Mouse (Mus musculus) forebrain, embryonic 13.5 days (tissue): ENCODE data around the gene Dnah17. TPM values are rescaled to one million over a fixed set of nuclear protein-coding genes. Genes with fewer than 3 reads are reported as not detected.

Source experiments
- ATAC-seq: fragments of 200-750 bp; cut with Nextera tagmentation; 2 replicates; pipeline ENCODE4 v1.8.0; 2017
- H3K27ac ChIP-seq: fragments of 300-500 bp; sonication (generic); 2 replicates; pipeline ENCODE4 v1.5.1; 2015; ENCODE audit warnings: inconsistent platforms, mild to moderate bottlenecking, moderate library complexity
- H3K27me3 ChIP-seq: fragments of 300-500 bp; sonication (generic); 2 replicates; pipeline ENCODE4 v1.6.1; 2015; ENCODE audit warnings: mild to moderate bottlenecking, inconsistent platforms
- H3K36me3 ChIP-seq: fragments of 300-500 bp; sonication (generic); 2 replicates; pipeline ENCODE4 v1.6.1; 2015; ENCODE audit warnings: mild to moderate bottlenecking, inconsistent platforms; ENCODE audit not compliant: poor library complexity, severe bottlenecking
- H3K4me1 ChIP-seq: fragments of 300-500 bp; sonication (generic); 2 replicates; pipeline ENCODE4 v1.6.1; 2015; ENCODE audit warnings: inconsistent platforms
- H3K4me2 ChIP-seq: fragments of 300-500 bp; sonication (generic); 2 replicates; pipeline ENCODE4 v1.6.1; 2015; ENCODE audit warnings: inconsistent platforms, mild to moderate bottlenecking, moderate library complexity
- H3K4me3 ChIP-seq: fragments of 300-500 bp; sonication (generic); 2 replicates; pipeline ENCODE4 v1.5.1; 2015; ENCODE audit warnings: mild to moderate bottlenecking, inconsistent platforms
- H3K9ac ChIP-seq: fragments of 300-500 bp; sonication (generic); 2 replicates; pipeline ENCODE4 v1.6.1; 2015; ENCODE audit warnings: mild to moderate bottlenecking, inconsistent platforms
- H3K9me3 ChIP-seq: fragments of 300-500 bp; sonication (generic); replicated peaks from 2 replicates; pipeline ENCODE4 v1.6.1; 2016; ENCODE audit warnings: inconsistent platforms
- WGBS: fragments of 180-500 bp; shearing (Covaris S2); methylation state at CpG from one replicate; pipeline ENCODE4 v1.1.7; 2015; 5-methylcytosine and 5-hydroxymethylcytosine counted together
- polyA plus RNA-seq: library from polyadenylated mRNA; unstranded; fragments of >200 nt; fragmentation: Nextera tagmentation; extraction: Ambion mirVana; gene quantifications from 2 replicates; pipeline ENCODE4 v1.2.1, GENCODE M21; 2015

Gene Dnah17
- polyA plus RNA-seq, 1 experiment from 2014 or later, result 0.27 TPM

- ATAC-seq, result no peak
- Histone ChIP-seq H3K4me1 (peaks cover 44% of the 10 kb centered on the region), H3K9ac (peak overlapping the region; percentile 96; the same call in 1 of the 2 replicates), H3K36me3 (no peaks in the 10 kb centered on the region), H3K27me3 (no peaks in the 10 kb centered on the region), H3K4me2 (peak overlapping the region; percentile 94), H3K4me3 (peak overlapping the region; percentile 100), H3K27ac (no peak overlapping the region), H3K9me3 (no peaks in the 10 kb centered on the region)
- WGBS, result 77% methylated on average over 4 of the region's 4 CpGs
Measured at GRCm38 (mm10) chr11:117987968-117988367, 142.5 kb downstream of the Dnah17 start.

- Histone ChIP-seq H3K27ac (peak overlapping the region; percentile 46), H3K4me2 (peak overlapping the region; percentile 94), H3K27me3 (no peaks in the 10 kb centered on the region), H3K4me3 (peak overlapping the region; percentile 100), H3K9me3 (no peaks in the 10 kb centered on the region), H3K36me3 (no peaks in the 10 kb centered on the region), H3K4me1 (peaks cover 44% of the 10 kb centered on the region), H3K9ac (peak overlapping the region; percentile 96)
- ATAC-seq, result peak; percentile 74
- 2% methylated on average over 31 of the region's 32 CpGs for WGBS
Measured at GRCm38 (mm10) chr11:117987032-117987451, 143.4 kb downstream of the Dnah17 start.

- peak within 1 kb of the TSS; percentile 94 for H3K4me2 ChIP-seq
- no peaks in the 10 kb centered on the region for H3K9me3 ChIP-seq
- H3K27me3 ChIP-seq, result no peaks in the 10 kb centered on the region
- H3K4me1 ChIP-seq, result peaks cover 40% of the 10 kb centered on the region
- peak within 1 kb of the TSS; percentile 83 for H3K27ac ChIP-seq
- no peaks in the 10 kb centered on the region for H3K36me3 ChIP-seq
- 6% methylated on average over 49 of the region's 51 CpGs for WGBS
- peak within 1 kb of the TSS; percentile 96 for H3K9ac ChIP-seq
- H3K4me3 ChIP-seq, result peak within 1 kb of the TSS; percentile 100
- peak; percentile 96 for ATAC-seq
Measured at GRCm38 (mm10) chr11:117986126-117987031, 144.1 kb downstream of the Dnah17 start, which contains the start of gene Pgs1. Gene Pgs1, plus strand, starts transcription at chr11:117986292.

- Histone ChIP-seq H3K4me1 (peaks cover 22% of the 10 kb centered on the region), H3K36me3 (no peaks in the 10 kb centered on the region), H3K4me3 (no peak overlapping the region), H3K9ac (no peak overlapping the region), H3K9me3 (no peaks in the 10 kb centered on the region), H3K27me3 (no peaks in the 10 kb centered on the region), H3K4me2 (no peak overlapping the region), H3K27ac (no peak overlapping the region)
- 74% methylated on average over 7 of the region's 7 CpGs for WGBS
- ATAC-seq, result no peak
Measured at GRCm38 (mm10) chr11:117983770-117984169, 146.7 kb downstream of the Dnah17 start.

GRCm38 (mm10) chr11:117982426-117982825 is 148.0 kb downstream of the Dnah17 start:
- Histone ChIP-seq H3K36me3 (no peaks in the 10 kb centered on the region), H3K27me3 (no peaks in the 10 kb centered on the region), H3K27ac (no peak overlapping the region), H3K4me1 (peaks cover 11% of the 10 kb centered on the region), H3K4me2 (no peak overlapping the region), H3K9me3 (no peaks in the 10 kb centered on the region), H3K9ac (no peak overlapping the region), H3K4me3 (no peak overlapping the region)
- no peak for ATAC-seq
- WGBS, result 75% methylated on average over 5 of the region's 5 CpGs

- ATAC-seq, result no peak
- peaks cover 24% of the 10 kb centered on the region for H3K4me1 ChIP-seq
- H3K27me3 ChIP-seq, result no peaks in the 10 kb centered on the region
- 81% methylated on average over 7 of the region's 7 CpGs for WGBS
- H3K9me3 ChIP-seq, result no peaks in the 10 kb centered on the region
- H3K36me3 ChIP-seq, result no peaks in the 10 kb centered on the region
- no peak overlapping the region for H3K9ac ChIP-seq
- no peak overlapping the region for H3K27ac ChIP-seq
- H3K4me2 ChIP-seq, result no peak overlapping the region
- no peak overlapping the region for H3K4me3 ChIP-seq
Measured at GRCm38 (mm10) chr11:117979388-117979787, 151.0 kb downstream of the Dnah17 start.

GRCm38 (mm10) chr11:117977694-117978360 is 152.6 kb downstream of the Dnah17 start:
- Histone ChIP-seq H3K36me3 (no peaks in the 10 kb centered on the region), H3K9me3 (no peaks in the 10 kb centered on the region), H3K27me3 (peaks cover 11% of the 10 kb centered on the region; the same call in 1 of the 2 replicates), H3K4me2 (no peak overlapping the region), H3K27ac (no peak overlapping the region), H3K9ac (no peak overlapping the region), H3K4me1 (peaks cover 30% of the 10 kb centered on the region), H3K4me3 (no peak overlapping the region)
- no peak for ATAC-seq
- 55% methylated on average over 5 of the region's 5 CpGs for WGBS

- WGBS, result under 1% methylated on average over 8 of the region's 8 CpGs
- H3K27me3 ChIP-seq, result peaks cover 14% of the 10 kb centered on the region
- H3K36me3 ChIP-seq, result no peaks in the 10 kb centered on the region
- no peak overlapping the region for H3K4me3 ChIP-seq
- peaks cover 30% of the 10 kb centered on the region for H3K4me1 ChIP-seq
- peak overlapping the region; percentile 70 for H3K27ac ChIP-seq
- peak; percentile 62 for ATAC-seq
- H3K9ac ChIP-seq, result peak overlapping the region; percentile 41
- no peaks in the 10 kb centered on the region for H3K9me3 ChIP-seq
- peak overlapping the region; percentile 24 for H3K4me2 ChIP-seq
Measured at GRCm38 (mm10) chr11:117976081-117976582, 154.3 kb downstream of the Dnah17 start.

- H3K9me3 ChIP-seq, result no peaks in the 10 kb centered on the region
- no peaks in the 10 kb centered on the region for H3K36me3 ChIP-seq
- H3K4me1 ChIP-seq, result peaks cover 33% of the 10 kb centered on the region
- 0 out of 2 replicates have a peak overlapping the region, but pooled peaks have one; percentile 41 for H3K9ac ChIP-seq
- H3K4me2 ChIP-seq, result peak overlapping the region; percentile 24
- 1% methylated on average over 18 of the region's 18 CpGs for WGBS
- H3K4me3 ChIP-seq, result no peak overlapping the region
- H3K27ac ChIP-seq, result peak overlapping the region; percentile 70
- peaks cover 14% of the 10 kb centered on the region for H3K27me3 ChIP-seq
- ATAC-seq, result peak; percentile 33; the same call in 1 of the 2 replicates
Measured at GRCm38 (mm10) chr11:117975211-117975967, 155.0 kb downstream of the Dnah17 start.

GRCm38 (mm10) chr11:117974327-117975125 is 155.9 kb downstream of the Dnah17 start:
- Histone ChIP-seq H3K9ac (no peak overlapping the region), H3K4me2 (no peak overlapping the region), H3K9me3 (no peaks in the 10 kb centered on the region), H3K36me3 (no peaks in the 10 kb centered on the region), H3K4me1 (peaks cover 42% of the 10 kb centered on the region), H3K27ac (no peak overlapping the region), H3K27me3 (peaks cover 14% of the 10 kb centered on the region), H3K4me3 (no peak overlapping the region)
- WGBS, result 25% methylated on average over 14 of the region's 14 CpGs
- ATAC-seq, result no peak

GRCm38 (mm10) chr11:117973569-117973968 is 156.9 kb downstream of the Dnah17 start:
- Histone ChIP-seq H3K27me3 (peaks cover 14% of the 10 kb centered on the region), H3K4me1 (peaks cover 43% of the 10 kb centered on the region), H3K36me3 (no peaks in the 10 kb centered on the region), H3K4me3 (no peak overlapping the region), H3K9me3 (no peaks in the 10 kb centered on the region), H3K9ac (no peak overlapping the region), H3K27ac (no peak overlapping the region), H3K4me2 (no peak overlapping the region)
- ATAC-seq, result no peak
- 46% methylated on average over 5 of the region's 5 CpGs for WGBS
